Mouse (Mus musculus) c-Kit-positive CD71-negative TER-119-negative erythroid progenitor cells, embryonic 14.5 days (primary cell): ENCODE data around the gene Lemd2.
A peak's percentile ranks its signal among the peaks of the same experiment; 100 is the strongest.

Experiments
- DNase-seq: peaks from one replicate; pipeline ENCODE4 v3.0.0-alpha.2; 2013; ENCODE audit warnings: low read depth

Gene Lemd2

GRCm38 (mm10) chr17:27158439-27158838 lies 45.8 kb downstream of the Lemd2 start:
- no peak for DNase-seq

- DNase-seq: no peak
These were observed 48.5 kb downstream of the Lemd2 start for GRCm38 (mm10) chr17:27155752-27156151.

GRCm38 (mm10) chr17:27154881-27155280 lies 49.4 kb downstream of the Lemd2 start:
- no peak for DNase-seq

GRCm38 (mm10) chr17:27154256-27154655 lies 50.0 kb downstream of the Lemd2 start:
- DNase-seq: no peak

- no peak for DNase-seq
These were observed 50.5 kb downstream of the Lemd2 start for GRCm38 (mm10) chr17:27153773-27154193.

- peak; percentile 61 for DNase-seq
These were observed 51.1 kb downstream of the Lemd2 start for GRCm38 (mm10) chr17:27152976-27153723.

- DNase-seq: peak; percentile 43
These were observed 52.9 kb downstream of the Lemd2 start for GRCm38 (mm10) chr17:27151411-27151810.

- no peak for DNase-seq
These were observed 53.4 kb downstream of the Lemd2 start for GRCm38 (mm10) chr17:27150871-27151270.

GRCm38 (mm10) chr17:27146323-27146923 lies 57.8 kb downstream of the Lemd2 start:
- DNase-seq: no peak

GRCm38 (mm10) chr17:27144152-27144551 lies 60.1 kb downstream of the Lemd2 start:
- no peak for DNase-seq

GRCm38 (mm10) chr17:27141971-27142450 lies 62.3 kb downstream of the Lemd2 start:
- DNase-seq: no peak

GRCm38 (mm10) chr17:27140262-27140661 lies 64.0 kb downstream of the Lemd2 start:
- no peak for DNase-seq
